Mouse (Mus musculus) erythroblast, embryonic 14.5 days (primary cell): ENCODE results near the gene Vstm5.

Experiments used
- GATA1 ChIP-seq: IDR thresholded peaks from 2 replicates; pipeline ENCODE4 v1.6.1; 2012; ENCODE audit warnings: low read length, inconsistent platforms, mixed read lengths
- TAL1 ChIP-seq: IDR thresholded peaks from 3 replicates; pipeline ENCODE4 v1.6.1; 2012; ENCODE audit warnings: low read length, inconsistent platforms, mixed read lengths

GRCm38 (mm10) chr9:15307257-15307656, 68.4 kb downstream of the Vstm5 start:
- no peak for TF ChIP-seq GATA1
- no peak for TF ChIP-seq TAL1
